Mouse (Mus musculus) liver, embryonic 12.5 days (tissue): Measurements from ENCODE around the gene Nsmce1. TPM values are rescaled to one million over a fixed set of nuclear protein-coding genes. Genes with fewer than 3 reads are reported as not detected.

Experiments
- ATAC-seq: fragments of 200-750 bp; cut with Nextera tagmentation; 2 replicates; pipeline ENCODE4 v1.8.0; 2017; ENCODE audit warnings: moderate number of reproducible peaks, mild to moderate bottlenecking, moderate library complexity
- H3K27ac ChIP-seq: fragments of 300-500 bp; sonication (generic); 2 replicates; pipeline ENCODE4 v1.5.1; 2016; ENCODE audit warnings: mild to moderate bottlenecking
- H3K27me3 ChIP-seq: fragments of 300-500 bp; sonication (generic); replicated peaks from 2 replicates; pipeline ENCODE4 v1.6.1; 2016; ENCODE audit warnings: mild to moderate bottlenecking, moderate library complexity
- H3K36me3 ChIP-seq: fragments of 300-500 bp; sonication (generic); 2 replicates; pipeline ENCODE4 v1.6.1; 2016; ENCODE audit warnings: mild to moderate bottlenecking, moderate library complexity
- H3K4me1 ChIP-seq: fragments of 300-500 bp; sonication (generic); 2 replicates; pipeline ENCODE4 v1.6.1; 2016
- H3K4me2 ChIP-seq: fragments of 300-500 bp; sonication (generic); 2 replicates; pipeline ENCODE4 v1.6.1; 2016; ENCODE audit warnings: mild to moderate bottlenecking, moderate library complexity
- H3K4me3 ChIP-seq: fragments of 300-500 bp; sonication (generic); 2 replicates; pipeline ENCODE4 v1.5.1; 2016; ENCODE audit warnings: mild to moderate bottlenecking, moderate library complexity
- H3K9ac ChIP-seq: fragments of 300-500 bp; sonication (generic); 2 replicates; pipeline ENCODE4 v1.6.1; 2016; ENCODE audit warnings: mild to moderate bottlenecking, moderate library complexity
- H3K9me3 ChIP-seq: fragments of 300-500 bp; sonication (generic); replicated peaks from 2 replicates; pipeline ENCODE4 v1.6.1; 2016; ENCODE audit warnings: mild to moderate bottlenecking, moderate library complexity
- WGBS: fragments of 180-500 bp; shearing (Covaris S2); methylation state at CpG from one replicate; pipeline ENCODE4 v1.1.7; 2016; ENCODE audit not compliant: insufficient replicate concordance; 5-methylcytosine and 5-hydroxymethylcytosine counted together
- polyA plus RNA-seq: library from polyadenylated mRNA; unstranded; fragments of >200 nt; fragmentation: Nextera tagmentation; extraction: Ambion mirVana; gene quantifications from 2 replicates; pipeline ENCODE4 v1.2.1, GENCODE M21; 2016

Gene Nsmce1
- polyA plus RNA-seq, 1 experiment from 2014 or later: 97.0 TPM

GRCm38 (mm10) chr7:125469937-125470336, 21.5 kb downstream of the Nsmce1 start:
- Histone ChIP-seq H3K4me3 (no peak overlapping the region), H3K27ac (peak overlapping the region; percentile 11; the same call in 1 of the 2 replicates), H3K4me2 (no peak overlapping the region), H3K9ac (no peak overlapping the region), H3K9me3 (no peaks in the 10 kb centered on the region), H3K4me1 (peaks cover 51% of the 10 kb centered on the region), H3K36me3 (peaks cover 71% of the 10 kb centered on the region), H3K27me3 (no peaks in the 10 kb centered on the region)
- ATAC-seq: no peak; the same call in 1 of the 2 replicates
- WGBS: 19% methylated on average over 5 of the region's 5 CpGs

DNA sequence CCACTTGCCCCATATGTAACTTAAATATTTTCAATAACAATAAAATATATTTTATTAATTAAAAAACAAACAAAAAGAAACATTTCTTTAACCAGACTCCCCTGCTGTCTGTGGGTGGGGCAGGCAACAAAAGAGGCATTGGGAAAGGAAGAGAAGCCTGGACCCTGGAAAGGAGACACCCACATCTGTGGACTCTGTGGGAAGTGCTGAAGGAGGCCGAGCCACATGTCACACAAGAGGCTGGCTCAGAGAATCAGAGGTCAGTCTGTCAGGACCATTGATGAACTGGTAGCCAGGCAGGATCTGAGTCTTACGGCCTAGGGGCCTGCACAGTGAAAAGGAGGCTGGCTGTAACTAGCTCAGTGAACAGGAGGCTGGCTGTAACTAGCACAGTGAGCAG, 29.2 kb downstream of the Nsmce1 start:
- Histone ChIP-seq H3K4me2 (no peak overlapping the region), H3K9me3 (no peaks in the 10 kb centered on the region), H3K9ac (no peak overlapping the region), H3K27me3 (no peaks in the 10 kb centered on the region), H3K36me3 (peaks cover 61% of the 10 kb centered on the region), H3K27ac (0 out of 2 replicates have a peak overlapping the region, but pooled peaks have one; percentile 14), H3K4me3 (no peak overlapping the region), H3K4me1 (no peaks in the 10 kb centered on the region)
- ATAC-seq: no peak
- 71% methylated on average over 2 of the region's 2 CpGs for WGBS

DNA sequence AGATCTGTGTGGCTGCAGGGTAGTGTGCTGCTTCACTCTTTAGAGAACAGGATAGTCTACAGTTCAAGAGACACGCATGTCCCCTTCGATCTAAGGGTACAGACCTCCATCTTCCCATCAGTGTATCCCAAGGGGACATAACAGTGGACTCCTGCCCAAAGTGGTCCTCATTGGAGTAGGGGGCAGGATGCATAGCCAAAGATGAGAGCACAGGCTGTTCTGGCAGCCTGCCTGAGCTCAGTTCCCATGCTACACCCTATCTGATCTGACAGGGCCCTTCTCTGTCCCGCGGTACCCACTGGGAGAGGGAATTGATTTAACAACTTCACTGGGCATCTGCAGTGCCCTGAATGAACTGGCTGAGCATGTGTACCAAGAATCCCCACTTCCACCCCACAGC, 37.7 kb downstream of the Nsmce1 start:
- Histone ChIP-seq H3K36me3 (peaks cover 61% of the 10 kb centered on the region), H3K4me1 (peaks cover 14% of the 10 kb centered on the region), H3K9me3 (no peaks in the 10 kb centered on the region), H3K27me3 (no peaks in the 10 kb centered on the region), H3K4me2 (no peak overlapping the region), H3K9ac (no peak overlapping the region), H3K4me3 (no peak overlapping the region), H3K27ac (no peak overlapping the region)
- WGBS: 89% methylated on average over 4 of the region's 4 CpGs
- ATAC-seq: no peak

DNA sequence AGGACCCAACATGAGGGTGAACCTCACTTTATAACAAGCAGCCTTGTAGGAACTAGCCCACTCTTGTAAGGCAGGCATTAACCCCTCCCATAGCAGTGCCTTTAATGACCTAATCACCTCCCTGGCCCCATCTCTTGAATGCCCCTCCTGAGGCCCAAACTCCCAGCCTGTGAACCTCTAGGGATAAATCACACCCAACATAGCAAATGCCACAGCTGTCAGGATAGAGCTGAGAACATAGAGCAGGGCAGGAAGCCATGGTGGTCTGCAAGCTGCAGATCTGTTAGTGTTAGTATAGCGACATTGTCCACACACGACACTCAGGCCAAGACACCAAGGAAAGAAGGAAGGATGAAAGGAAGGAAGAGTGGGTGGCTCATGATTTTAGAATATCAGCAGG, 40.3 kb downstream of the Nsmce1 start:
- Histone ChIP-seq H3K36me3 (peaks cover 53% of the 10 kb centered on the region), H3K27me3 (no peaks in the 10 kb centered on the region), H3K9ac (no peak overlapping the region), H3K4me1 (peaks cover 25% of the 10 kb centered on the region), H3K27ac (no peak overlapping the region), H3K4me3 (no peak overlapping the region), H3K9me3 (no peaks in the 10 kb centered on the region), H3K4me2 (no peak overlapping the region)
- ATAC-seq: no peak
- WGBS: 68% methylated on average over 2 of the region's 2 CpGs

DNA sequence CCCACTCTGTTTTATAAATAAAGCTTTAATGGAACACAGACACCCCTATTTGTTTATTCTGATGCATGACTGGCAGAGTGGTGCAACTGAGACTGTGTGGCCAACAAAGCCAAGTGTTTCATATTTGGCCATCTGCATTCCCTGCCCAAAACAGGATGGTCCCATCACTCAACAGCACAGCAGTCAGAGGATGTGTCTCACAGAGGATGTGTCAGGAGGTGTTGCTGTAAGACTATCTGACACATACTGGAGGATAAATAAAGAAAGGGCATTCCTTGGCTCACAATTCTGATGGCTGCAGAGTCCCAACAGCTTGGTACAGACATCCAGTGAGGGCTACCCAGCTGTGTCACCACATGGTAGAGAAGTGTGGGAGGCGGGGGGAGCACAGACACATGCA, 40.7 kb downstream of the Nsmce1 start:
- ATAC-seq: no peak

DNA sequence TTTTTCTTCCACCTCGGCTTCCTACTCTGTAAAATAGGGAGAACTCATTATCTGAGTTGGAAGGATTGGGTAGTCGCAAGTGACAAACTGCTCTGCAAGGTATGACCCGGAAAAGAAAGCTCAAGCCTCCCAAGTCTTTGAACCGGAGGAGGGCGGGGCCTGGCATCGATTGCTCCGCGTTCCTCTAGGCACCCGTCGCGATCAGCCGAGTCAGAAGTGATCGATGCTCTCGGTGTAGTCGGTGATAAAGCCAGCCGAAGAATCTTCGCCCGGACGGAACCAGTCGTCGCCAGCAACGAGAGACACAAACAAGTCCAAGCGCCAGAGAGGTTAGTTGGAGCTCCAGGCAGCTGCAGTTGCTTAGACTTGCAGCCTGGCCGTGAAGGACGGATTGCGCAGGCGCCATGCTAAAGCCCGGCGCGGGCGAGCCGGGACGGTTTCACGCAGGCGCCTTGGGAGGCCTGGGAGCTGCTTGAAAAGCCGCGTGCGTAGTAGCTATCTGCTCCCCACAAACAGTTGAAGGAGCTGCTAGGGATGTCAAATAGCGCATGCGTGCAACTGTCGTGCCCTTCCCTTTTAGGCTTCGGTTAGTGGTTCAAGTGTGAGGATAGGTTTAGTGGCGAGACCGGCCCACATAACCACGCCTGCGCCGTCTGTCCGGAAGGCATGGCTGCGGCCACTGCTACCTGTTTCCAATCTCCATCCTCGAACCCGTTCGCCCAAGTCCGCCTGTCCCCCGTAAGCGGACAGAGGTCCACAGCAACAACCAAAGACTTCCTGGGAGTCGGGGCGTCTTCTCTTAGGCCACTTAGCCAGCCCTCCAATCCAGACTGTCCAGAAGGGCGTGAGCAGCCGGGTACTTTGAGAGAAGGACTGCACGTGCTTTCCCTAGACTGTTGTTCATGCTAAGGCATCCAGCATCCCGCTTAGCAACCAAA, 46.7 kb downstream of the Nsmce1 start, which contains the start of gene Kdm8:
Gene Kdm8, plus strand, starts transcription at position 213 of the 938 bp plus-strand sequence.
- peak within 1 kb of the TSS; percentile 69 for H3K4me3 ChIP-seq
- peak within 1 kb of the TSS; percentile 82 for H3K9ac ChIP-seq
- no peaks in the 10 kb centered on the region for H3K9me3 ChIP-seq
- peak within 1 kb of the TSS; percentile 97 for H3K27ac ChIP-seq
- ATAC-seq: peak; percentile 97
- no peaks in the 10 kb centered on the region for H3K27me3 ChIP-seq
- peak within 1 kb of the TSS; percentile 79 for H3K4me2 ChIP-seq
- 2% methylated on average over 61 of the region's 61 CpGs for WGBS
- peaks cover 13% of the 10 kb centered on the region for H3K36me3 ChIP-seq
- peaks cover 60% of the 10 kb centered on the region for H3K4me1 ChIP-seq

More for the DNA sequence above, 40.7 kb downstream of the Nsmce1 start:
- WGBS: 96% methylated on average over 1 of the region's 1 CpGs
- no peak overlapping the region for H3K9ac ChIP-seq
- peaks cover 29% of the 10 kb centered on the region for H3K4me1 ChIP-seq
- peaks cover 49% of the 10 kb centered on the region for H3K36me3 ChIP-seq
- H3K4me3 ChIP-seq: no peak overlapping the region
- H3K9me3 ChIP-seq: no peaks in the 10 kb centered on the region
- H3K4me2 ChIP-seq: no peak overlapping the region
- no peaks in the 10 kb centered on the region for H3K27me3 ChIP-seq
- H3K27ac ChIP-seq: no peak overlapping the region

GRCm38 (mm10) chr7:125444076-125444463, 47.3 kb downstream of the Nsmce1 start:
- H3K4me3 ChIP-seq: peak overlapping the region; percentile 69
- H3K9me3 ChIP-seq: no peaks in the 10 kb centered on the region; the same call in 1 of the 2 replicates
- peak; percentile 9 for ATAC-seq
- H3K27ac ChIP-seq: peak overlapping the region; percentile 97
- H3K4me1 ChIP-seq: peaks cover 54% of the 10 kb centered on the region
- peaks cover 13% of the 10 kb centered on the region for H3K36me3 ChIP-seq
- H3K27me3 ChIP-seq: no peaks in the 10 kb centered on the region
- WGBS: 17% methylated on average over 10 of the region's 10 CpGs
- H3K4me2 ChIP-seq: peak overlapping the region; percentile 79
- peak overlapping the region; percentile 82 for H3K9ac ChIP-seq

- no peaks in the 10 kb centered on the region for H3K27me3 ChIP-seq
- no peaks in the 10 kb centered on the region; the same call in 1 of the 2 replicates for H3K9me3 ChIP-seq
- H3K4me3 ChIP-seq: no peak overlapping the region
- ATAC-seq: no peak
- H3K4me1 ChIP-seq: peaks cover 46% of the 10 kb centered on the region
- no peak overlapping the region for H3K4me2 ChIP-seq
- 68% methylated on average over 4 of the region's 4 CpGs for WGBS
- H3K27ac ChIP-seq: no peak overlapping the region
- no peak overlapping the region for H3K9ac ChIP-seq
- H3K36me3 ChIP-seq: peaks cover 13% of the 10 kb centered on the region
Observed at GRCm38 (mm10) chr7:125442323-125442722, 49.1 kb downstream of the Nsmce1 start.

DNA sequence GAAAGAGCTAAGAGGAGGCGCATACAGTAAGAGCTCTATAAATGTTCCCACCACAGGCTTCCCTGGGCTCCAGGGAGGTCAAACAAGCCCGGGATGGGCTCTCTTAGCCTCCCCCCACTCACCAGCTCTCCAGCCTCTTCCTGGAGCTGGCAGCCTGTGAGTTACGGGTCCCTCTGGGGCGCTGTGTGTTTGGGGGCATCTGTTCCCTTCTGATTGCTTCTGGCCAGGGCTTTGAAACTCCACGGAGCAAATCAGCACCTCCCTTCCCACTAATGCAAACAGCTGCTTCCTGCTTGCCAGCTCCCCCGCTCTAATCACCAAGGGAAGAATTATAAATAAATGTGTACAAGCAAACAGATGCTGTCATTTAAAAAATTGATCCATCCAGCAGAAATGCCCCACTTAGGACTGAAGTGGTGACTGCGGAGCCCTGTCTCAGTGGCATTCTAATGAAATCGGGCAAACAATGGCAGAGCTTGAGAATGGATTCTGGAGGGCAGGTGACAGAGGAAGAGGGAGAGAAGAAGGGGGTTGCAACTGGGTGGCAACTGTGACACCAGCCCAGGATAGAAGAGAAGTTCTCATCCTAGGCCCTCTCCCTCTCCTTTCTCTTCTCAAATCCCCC, 56.6 kb downstream of the Nsmce1 start:
- no peak for ATAC-seq
- no peak overlapping the region for H3K4me3 ChIP-seq
- no peak overlapping the region for H3K9ac ChIP-seq

GRCm38 (mm10) chr7:125433874-125434273, 57.5 kb downstream of the Nsmce1 start:
- no peaks in the 10 kb centered on the region for H3K36me3 ChIP-seq
- 88% methylated on average over 3 of the region's 3 CpGs for WGBS
- H3K9ac ChIP-seq: no peak overlapping the region
- H3K4me3 ChIP-seq: no peak overlapping the region
- peaks cover 45% of the 10 kb centered on the region for H3K4me1 ChIP-seq
- ATAC-seq: no peak
- H3K27ac ChIP-seq: no peak overlapping the region
- H3K27me3 ChIP-seq: no peaks in the 10 kb centered on the region
- H3K4me2 ChIP-seq: no peak overlapping the region
- 0 out of 2 replicates have a peak, but pooled peaks cover 5% of the 10 kb centered on the region for H3K9me3 ChIP-seq

More for the DNA sequence above, 56.6 kb downstream of the Nsmce1 start:
- Histone ChIP-seq H3K9me3 (peaks cover 5% of the 10 kb centered on the region; the same call in 1 of the 2 replicates), H3K4me1 (peaks cover 36% of the 10 kb centered on the region), H3K27ac (no peak overlapping the region), H3K27me3 (no peaks in the 10 kb centered on the region), H3K4me2 (no peak overlapping the region), H3K36me3 (no peaks in the 10 kb centered on the region)
- 38% methylated on average over 8 of the region's 8 CpGs for WGBS

DNA sequence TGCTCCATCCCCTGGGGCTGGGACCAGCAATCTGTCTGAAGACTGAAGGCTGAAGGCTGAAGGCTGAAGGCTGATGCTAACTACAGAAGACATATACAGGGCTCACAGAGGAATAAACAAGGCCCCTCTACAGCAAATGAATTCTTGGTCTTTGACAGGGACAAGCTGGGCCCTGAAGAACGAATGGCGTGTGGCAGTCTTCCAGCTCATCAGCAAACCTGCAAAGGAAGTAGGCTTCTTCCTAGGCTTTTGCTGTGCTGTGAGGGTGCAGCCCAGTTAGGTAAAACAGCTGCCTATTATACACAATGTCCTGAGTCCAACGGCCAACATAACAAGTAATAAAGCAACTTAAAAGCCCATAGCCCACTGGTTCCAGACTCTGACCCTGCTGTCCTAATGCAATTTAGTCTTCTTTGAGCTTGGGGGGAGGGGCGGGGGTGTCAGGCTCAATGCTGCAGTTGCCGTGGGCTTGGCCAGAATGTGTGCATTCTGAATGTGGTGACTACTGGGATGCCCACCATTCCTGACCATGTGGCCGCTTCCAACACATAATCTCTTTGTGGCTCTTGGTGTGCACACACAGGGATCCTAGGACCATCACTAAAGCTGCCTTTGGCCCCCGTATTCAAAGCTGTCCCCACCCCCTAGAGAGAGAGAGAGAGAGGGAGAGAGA, 61.1 kb downstream of the Nsmce1 start:
- Histone ChIP-seq H3K4me1 (peaks cover 58% of the 10 kb centered on the region), H3K27me3 (no peaks in the 10 kb centered on the region), H3K9me3 (0 out of 2 replicates have a peak, but pooled peaks cover 5% of the 10 kb centered on the region), H3K27ac (peak overlapping the region; percentile 94), H3K4me3 (no peak overlapping the region), H3K9ac (no peak overlapping the region), H3K4me2 (no peak overlapping the region), H3K36me3 (no peaks in the 10 kb centered on the region)
- WGBS: 71% methylated on average over 7 of the region's 7 CpGs
- no peak for ATAC-seq
